Mouse (Mus musculus): ENCODE measurements around the gene Ank3. TPM values are rescaled to one million over a fixed set of nuclear protein-coding genes. Genes with fewer than 3 reads are reported as not detected.

The Ank3 gene
- polyA plus RNA-seq, 1 experiment from 2014 or later: 30.6 TPM

GRCm38 (mm10) chr10:69373796-69374550 is 24.6 kb upstream of the Ank3 start:
- Histone ChIP-seq H3K4me1 (replicated peaks) (no peaks in the 10 kb centered on the region), H3K27me3 (no peaks in the 10 kb centered on the region), H3K9me3 (replicated peaks) (no peaks in the 10 kb centered on the region), H3K4me2 (no peak overlapping the region), H3K36me3 (no peaks in the 10 kb centered on the region), H3K27ac (no peak overlapping the region), H3K9ac (no peak overlapping the region), H3K4me3 (no peak overlapping the region)
- ATAC-seq (replicated peaks; ENCODE audit: insufficient number of reproducible peaks, insufficient read depth, low FRiP score, low read depth): no peak
- WGBS: 69% methylated on average over 10 of the region's 10 CpGs

DNA sequence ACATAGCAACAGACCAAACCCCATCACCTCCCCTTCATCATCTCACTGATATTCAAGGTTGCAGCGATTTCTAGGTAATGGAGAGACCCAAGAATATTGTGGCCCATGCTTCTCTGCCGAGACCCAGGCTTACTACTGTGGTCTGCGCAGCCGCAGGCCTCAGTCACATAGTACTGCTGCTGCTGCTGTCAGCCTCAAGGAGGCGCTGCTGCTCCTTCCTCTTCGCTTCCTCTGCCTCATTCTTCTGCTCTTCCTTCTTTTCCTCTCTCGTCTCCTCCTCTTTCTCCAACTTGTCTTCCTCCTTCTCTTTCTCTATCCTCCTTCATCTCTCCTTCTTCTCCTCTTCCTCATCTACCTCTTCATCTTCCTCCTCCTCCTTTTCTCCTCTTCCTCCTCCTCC is 23.4 kb upstream of the Ank3 start:
- Histone ChIP-seq H3K4me1 (replicated peaks) (no peaks in the 10 kb centered on the region), H3K9ac (no peak overlapping the region), H3K36me3 (no peaks in the 10 kb centered on the region), H3K27me3 (no peaks in the 10 kb centered on the region), H3K9me3 (replicated peaks) (no peaks in the 10 kb centered on the region), H3K4me2 (no peak overlapping the region), H3K27ac (no peak overlapping the region), H3K4me3 (no peak overlapping the region)
- no peak for ATAC-seq (replicated peaks; ENCODE audit: insufficient number of reproducible peaks, insufficient read depth, low FRiP score, low read depth)
- 52% methylated on average over 7 of the region's 7 CpGs for WGBS

GRCm38 (mm10) chr10:69383186-69383585 is 15.4 kb upstream of the Ank3 start:
- H3K4me3 ChIP-seq: no peak overlapping the region
- H3K36me3 ChIP-seq: no peaks in the 10 kb centered on the region
- ATAC-seq (replicated peaks; ENCODE audit: insufficient number of reproducible peaks, insufficient read depth, low FRiP score, low read depth): no peak
- H3K27ac ChIP-seq: no peak overlapping the region
- H3K9ac ChIP-seq: no peak overlapping the region
- no peaks in the 10 kb centered on the region for H3K27me3 ChIP-seq
- no peaks in the 10 kb centered on the region for H3K4me1 ChIP-seq (replicated peaks)
- no peak overlapping the region for H3K4me2 ChIP-seq
- no peaks in the 10 kb centered on the region for H3K9me3 ChIP-seq (replicated peaks)
- 88% methylated on average over 1 of the region's 1 CpGs for WGBS

- Histone ChIP-seq H3K4me2 (no peak overlapping the region), H3K9ac (no peak overlapping the region), H3K27ac (no peak overlapping the region), H3K4me3 (no peak overlapping the region), H3K36me3 (no peaks in the 10 kb centered on the region), H3K9me3 (replicated peaks) (no peaks in the 10 kb centered on the region), H3K27me3 (no peaks in the 10 kb centered on the region), H3K4me1 (replicated peaks) (no peaks in the 10 kb centered on the region)
- ATAC-seq (replicated peaks; ENCODE audit: insufficient number of reproducible peaks, insufficient read depth, low FRiP score, low read depth): no peak
- 72% methylated on average over 11 of the region's 11 CpGs for WGBS
Measured at GRCm38 (mm10) chr10:69384640-69385039, 13.9 kb upstream of the Ank3 start.

- Histone ChIP-seq H3K27me3 (no peaks in the 10 kb centered on the region), H3K9me3 (replicated peaks) (no peaks in the 10 kb centered on the region), H3K4me3 (no peak overlapping the region), H3K4me2 (no peak overlapping the region), H3K36me3 (no peaks in the 10 kb centered on the region), H3K27ac (no peak overlapping the region), H3K9ac (no peak overlapping the region), H3K4me1 (replicated peaks) (no peaks in the 10 kb centered on the region)
- 89% methylated on average over 8 of the region's 8 CpGs for WGBS
- no peak for ATAC-seq (replicated peaks; ENCODE audit: insufficient number of reproducible peaks, insufficient read depth, low FRiP score, low read depth)
Measured at GRCm38 (mm10) chr10:69385136-69385535, 13.4 kb upstream of the Ank3 start.

GRCm38 (mm10) chr10:69386767-69387166 is 11.8 kb upstream of the Ank3 start:
- H3K36me3 ChIP-seq: no peaks in the 10 kb centered on the region

DNA sequence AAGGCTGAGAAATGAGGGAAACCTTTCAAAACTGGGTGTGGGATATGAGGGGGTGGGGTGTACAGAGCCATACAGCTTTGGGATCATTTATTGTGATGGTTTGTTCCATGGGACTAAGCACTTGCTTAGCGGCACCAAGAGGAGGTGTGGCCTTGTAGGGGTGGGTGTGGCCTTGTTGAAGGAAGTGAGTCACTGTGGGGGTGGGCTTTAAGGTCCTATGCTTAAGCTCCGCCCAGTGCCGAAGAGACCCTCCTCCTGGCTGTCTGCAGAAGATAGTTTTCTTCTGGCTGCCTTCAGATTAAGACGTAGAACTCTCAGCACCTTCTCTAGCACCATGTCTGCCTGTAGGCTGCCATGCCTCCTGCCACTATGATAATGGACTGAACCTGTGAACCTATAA is 9.1 kb upstream of the Ank3 start:
- H3K27ac ChIP-seq: no peak overlapping the region
- H3K36me3 ChIP-seq: no peaks in the 10 kb centered on the region
- no peak overlapping the region for H3K4me2 ChIP-seq
- no peaks in the 10 kb centered on the region for H3K9me3 ChIP-seq (replicated peaks)
- no peaks in the 10 kb centered on the region for H3K27me3 ChIP-seq
- no peak overlapping the region for H3K4me3 ChIP-seq
- WGBS: 80% methylated on average over 4 of the region's 4 CpGs
- no peak for ATAC-seq (replicated peaks; ENCODE audit: insufficient number of reproducible peaks, insufficient read depth, low FRiP score, low read depth)
- 0 out of 2 replicates have a peak, but pooled peaks cover 2% of the 10 kb centered on the region for H3K4me1 ChIP-seq (replicated peaks)
- no peak overlapping the region for H3K9ac ChIP-seq

More at GRCm38 (mm10) chr10:69386767-69387166, 11.8 kb upstream of the Ank3 start:
- H3K4me2 ChIP-seq: no peak overlapping the region
- H3K4me1 ChIP-seq (replicated peaks): no peaks in the 10 kb centered on the region
- no peaks in the 10 kb centered on the region for H3K9me3 ChIP-seq (replicated peaks)
- ATAC-seq (replicated peaks; ENCODE audit: insufficient number of reproducible peaks, insufficient read depth, low FRiP score, low read depth): no peak
- H3K9ac ChIP-seq: no peak overlapping the region
- no peak overlapping the region for H3K27ac ChIP-seq
- no peaks in the 10 kb centered on the region for H3K27me3 ChIP-seq
- no peak overlapping the region for H3K4me3 ChIP-seq
- WGBS: 68% methylated on average over 8 of the region's 8 CpGs

- no peaks in the 10 kb centered on the region for H3K36me3 ChIP-seq
- H3K9me3 ChIP-seq (replicated peaks): no peaks in the 10 kb centered on the region
- peak overlapping the region; percentile 47 for H3K9ac ChIP-seq
- peaks cover 28% of the 10 kb centered on the region for H3K4me1 ChIP-seq (replicated peaks)
- WGBS: 1% methylated on average over 26 of the region's 26 CpGs
- peak overlapping the region; percentile 75 for H3K4me3 ChIP-seq
- H3K4me2 ChIP-seq: peak overlapping the region; percentile 94
- H3K27me3 ChIP-seq: peaks cover 56% of the 10 kb centered on the region
- no peak overlapping the region for H3K27ac ChIP-seq
- ATAC-seq (replicated peaks; ENCODE audit: insufficient number of reproducible peaks, insufficient read depth, low FRiP score, low read depth): peak; percentile 15; the same call in 1 of the 2 replicates
Measured at GRCm38 (mm10) chr10:69398197-69398762, 293 bp upstream of the Ank3 start.

GRCm38 (mm10) chr10:69399814-69400385 is 1.3 kb downstream of the Ank3 start:
- H3K4me1 ChIP-seq (replicated peaks): peaks cover 26% of the 10 kb centered on the region
- no peaks in the 10 kb centered on the region for H3K36me3 ChIP-seq
- H3K4me2 ChIP-seq: peak overlapping the region; percentile 94
- no peak for ATAC-seq (replicated peaks; ENCODE audit: insufficient number of reproducible peaks, insufficient read depth, low FRiP score, low read depth)
- peak overlapping the region; percentile 47; the same call in 1 of the 2 replicates for H3K9ac ChIP-seq
- H3K27me3 ChIP-seq: peaks cover 56% of the 10 kb centered on the region
- H3K4me3 ChIP-seq: peak overlapping the region; percentile 75
- WGBS: 5% methylated on average over 17 of the region's 17 CpGs
- H3K27ac ChIP-seq: no peak overlapping the region
- H3K9me3 ChIP-seq (replicated peaks): no peaks in the 10 kb centered on the region

DNA sequence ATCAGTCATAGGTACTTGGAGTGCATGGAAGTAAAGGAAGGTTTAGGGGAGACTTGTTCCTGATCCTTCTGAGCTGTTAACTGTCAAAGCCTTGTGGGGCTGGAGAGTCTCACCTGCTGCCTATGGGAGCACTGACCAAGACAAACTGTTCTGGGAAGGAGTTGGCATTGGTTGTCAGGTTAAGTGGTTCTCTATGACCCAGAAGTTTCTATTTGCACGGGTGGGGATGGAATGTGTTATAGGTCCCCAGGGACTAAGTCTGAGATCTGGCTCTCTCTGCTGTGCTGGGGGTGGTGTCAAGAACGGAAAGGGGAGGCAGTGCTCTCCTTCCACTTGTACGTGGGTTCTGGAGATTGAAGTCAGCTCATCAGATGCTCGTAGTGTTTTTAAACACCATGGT is 6.9 kb downstream of the Ank3 start:
- Histone ChIP-seq H3K36me3 (no peaks in the 10 kb centered on the region), H3K27ac (no peak overlapping the region), H3K4me3 (no peak overlapping the region), H3K9me3 (replicated peaks) (no peaks in the 10 kb centered on the region), H3K4me2 (no peak overlapping the region), H3K4me1 (replicated peaks) (peaks cover 2% of the 10 kb centered on the region), H3K27me3 (peaks cover 18% of the 10 kb centered on the region), H3K9ac (no peak overlapping the region)
- 52% methylated on average over 4 of the region's 4 CpGs for WGBS
- no peak for ATAC-seq (replicated peaks; ENCODE audit: insufficient number of reproducible peaks, insufficient read depth, low FRiP score, low read depth)

- Histone ChIP-seq H3K9me3 (replicated peaks) (no peaks in the 10 kb centered on the region), H3K27me3 (no peaks in the 10 kb centered on the region), H3K9ac (no peak overlapping the region), H3K36me3 (no peaks in the 10 kb centered on the region), H3K4me3 (no peak overlapping the region), H3K4me2 (no peak overlapping the region), H3K27ac (no peak overlapping the region), H3K4me1 (replicated peaks) (no peaks in the 10 kb centered on the region)
- WGBS: 37% methylated on average over 12 of the region's 12 CpGs
- no peak for ATAC-seq (replicated peaks; ENCODE audit: insufficient number of reproducible peaks, insufficient read depth, low FRiP score, low read depth)
Measured at GRCm38 (mm10) chr10:69414888-69415287, 16.3 kb downstream of the Ank3 start.

All from heart, embryonic 15.5 days (tissue).